Mouse (Mus musculus) megakaryocyte, embryonic 14.5 days (primary cell): ENCODE results near the gene Ripk1.

Source experiments
- FLI1 ChIP-seq: IDR thresholded peaks from 2 replicates; pipeline ENCODE4 v1.6.1; 2012; ENCODE audit warnings: low read length, inconsistent platforms, mixed read lengths
- GATA1 ChIP-seq: IDR thresholded peaks from 3 replicates; pipeline ENCODE4 v1.6.1; 2012; ENCODE audit warnings: mixed read lengths, low read length, inconsistent platforms, borderline replicate concordance

DNA sequence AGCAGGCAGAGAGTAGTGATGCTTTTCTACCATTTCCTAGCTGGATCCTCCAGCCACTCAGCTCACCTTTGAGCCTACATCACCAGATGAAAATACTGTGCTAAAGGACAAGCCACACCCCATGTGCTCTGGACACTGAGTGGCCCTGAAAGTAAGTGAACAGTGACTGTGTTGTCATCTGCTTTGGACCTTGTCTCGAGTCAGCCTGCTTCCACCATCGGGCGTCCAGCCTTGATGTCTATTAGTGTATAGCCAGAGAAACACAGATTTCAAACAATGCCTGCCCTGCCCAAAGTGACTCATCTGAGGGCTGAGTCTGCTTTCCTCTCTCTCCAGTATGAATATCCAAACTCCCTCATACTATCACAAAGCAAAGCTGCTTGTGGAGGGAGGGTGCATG is 77.6 kb downstream of the Ripk1 start:
- TF ChIP-seq GATA1 (no peak), FLI1 (no peak)
